Mouse (Mus musculus) NIH3T3 (cell line): ENCODE data around the gene Slc38a10.

Experiments used
- DNase-seq: peaks from one replicate; pipeline ENCODE4 v3.0.0-alpha.2; 2012; ENCODE audit warnings: low read depth

Slc38a10 gene

GRCm38 (mm10) chr11:120101036-120101435, 50.1 kb downstream of the Slc38a10 start:
- peak; percentile 83 for DNase-seq

GRCm38 (mm10) chr11:120098588-120099511, 52.3 kb downstream of the Slc38a10 start, which contains the start of the genes Tepsin and Ndufaf8:
Tepsin (minus strand) TSS chr11:120098731.
Ndufaf8 (plus strand) TSS chr11:120098928.
- DNase-seq = peak; percentile 98

GRCm38 (mm10) chr11:120092817-120093591, 58.1 kb downstream of the Slc38a10 start:
- DNase-seq = no peak

GRCm38 (mm10) chr11:120090661-120091060, 60.5 kb downstream of the Slc38a10 start:
- DNase-seq = no peak

GRCm38 (mm10) chr11:120086702-120087152, 64.4 kb downstream of the Slc38a10 start, which contains the start of gene Cep131:
Cep131 (minus strand) TSS chr11:120086827.
- DNase-seq = peak; percentile 99

- peak; percentile 73 for DNase-seq
Measured at GRCm38 (mm10) chr11:120085891-120086627, 65.1 kb downstream of the Slc38a10 start.

GRCm38 (mm10) chr11:120080282-120080681, 70.9 kb downstream of the Slc38a10 start:
- no peak for DNase-seq

- peak; percentile 20 for DNase-seq
Measured at GRCm38 (mm10) chr11:120076191-120076590, 75.0 kb downstream of the Slc38a10 start.

- DNase-seq = peak; percentile 15
Measured at GRCm38 (mm10) chr11:120072986-120073647, 78.0 kb downstream of the Slc38a10 start.

- no peak for DNase-seq
Measured at GRCm38 (mm10) chr11:120071731-120072320, 79.3 kb downstream of the Slc38a10 start.

GRCm38 (mm10) chr11:120071065-120071464, 80.1 kb downstream of the Slc38a10 start:
- no peak for DNase-seq

- DNase-seq = no peak
Measured at GRCm38 (mm10) chr11:120070286-120070930, 80.7 kb downstream of the Slc38a10 start.

- DNase-seq = no peak
Measured at GRCm38 (mm10) chr11:120069261-120069660, 81.9 kb downstream of the Slc38a10 start.

GRCm38 (mm10) chr11:120067834-120068233, 83.3 kb downstream of the Slc38a10 start:
- no peak for DNase-seq

- DNase-seq = peak; percentile 61
Measured at GRCm38 (mm10) chr11:120065291-120065690, 85.9 kb downstream of the Slc38a10 start.

- no peak for DNase-seq
Measured at GRCm38 (mm10) chr11:120064668-120065040, 86.5 kb downstream of the Slc38a10 start.

GRCm38 (mm10) chr11:120064006-120064667, 87.0 kb downstream of the Slc38a10 start:
- no peak for DNase-seq

GRCm38 (mm10) chr11:120063326-120063725, 87.8 kb downstream of the Slc38a10 start:
- DNase-seq = no peak

GRCm38 (mm10) chr11:120060634-120061033, 90.5 kb downstream of the Slc38a10 start:
- no peak for DNase-seq
